Mouse (Mus musculus) frontal cortex, postnatal 10 days (tissue): ENCODE results near the gene Grasp.
A peak's percentile ranks its signal among the peaks of the same experiment; 100 is the strongest.

ENCODE experiments used
- DNase-seq, 2 experiments: peaks; one replicate each; pipeline ENCODE4 v3.0.0; 2022; ENCODE audit warnings: low spot score in 2 of 2, mixed read lengths in 1 of 2

The Grasp gene

GRCm38 (mm10) chr15:101274380-101274779, 50.4 kb downstream of the Grasp start:
- DNase-seq = no peak

DNA sequence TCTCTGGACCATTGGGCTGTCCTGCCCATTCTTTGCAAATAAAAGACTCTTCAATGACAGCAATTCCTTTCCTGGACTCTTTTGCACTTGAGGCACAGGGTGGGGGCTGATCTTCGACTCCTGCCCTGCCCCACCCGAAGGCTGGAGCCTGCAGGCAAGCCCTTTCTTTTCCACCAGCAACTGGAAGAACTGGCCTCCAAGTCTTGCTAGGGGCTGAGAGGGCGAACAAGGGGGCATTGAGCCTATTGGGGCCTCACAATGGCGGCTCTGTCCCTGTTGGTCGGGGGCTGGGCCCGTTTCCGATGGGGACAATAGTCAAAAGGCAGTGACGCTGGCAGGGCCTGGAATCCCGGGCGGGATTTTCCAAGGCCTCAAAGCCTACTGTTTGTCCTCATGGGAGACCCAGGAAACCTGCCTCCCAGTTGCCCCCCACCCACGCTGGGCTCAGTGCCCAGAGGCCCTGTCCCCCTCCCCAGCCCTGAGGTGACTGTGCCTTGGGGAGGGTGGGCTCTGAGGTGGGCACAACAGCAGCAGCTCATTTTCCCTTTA, 53.4 kb downstream of the Grasp start:
- DNase-seq = peak; percentile 54 to 56

DNA sequence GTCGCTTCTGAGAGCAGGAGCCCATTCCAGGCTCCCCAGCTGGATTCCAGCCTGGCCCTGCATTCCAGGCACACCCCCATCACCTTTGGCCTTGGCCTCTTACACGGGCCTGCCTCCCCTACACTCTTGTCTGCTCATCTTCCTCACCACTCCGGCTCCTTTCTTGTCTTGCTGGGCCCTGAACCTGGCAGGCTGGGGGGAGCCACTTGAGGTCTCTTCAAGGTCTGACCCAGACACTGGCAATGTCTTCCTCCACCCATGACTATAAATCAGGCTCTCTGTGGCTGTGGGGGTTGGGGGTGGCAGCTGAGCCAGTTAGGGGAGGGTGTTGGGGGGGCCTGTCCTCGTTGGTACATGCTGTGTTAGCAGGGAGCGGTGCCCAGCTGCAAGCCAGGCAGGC, 54.6 kb downstream of the Grasp start:
- DNase-seq = no peak

GRCm38 (mm10) chr15:101279430-101279999, 55.5 kb downstream of the Grasp start:
- no peak for DNase-seq
